Mouse (Mus musculus): Measurements from ENCODE around the gene Otos. TPM values are rescaled to one million over a fixed set of nuclear protein-coding genes. Genes with fewer than 3 reads are reported as not detected.

Otos gene
- polyA plus RNA-seq, 2 experiments = 0.10 to 0.18 TPM

DNA sequence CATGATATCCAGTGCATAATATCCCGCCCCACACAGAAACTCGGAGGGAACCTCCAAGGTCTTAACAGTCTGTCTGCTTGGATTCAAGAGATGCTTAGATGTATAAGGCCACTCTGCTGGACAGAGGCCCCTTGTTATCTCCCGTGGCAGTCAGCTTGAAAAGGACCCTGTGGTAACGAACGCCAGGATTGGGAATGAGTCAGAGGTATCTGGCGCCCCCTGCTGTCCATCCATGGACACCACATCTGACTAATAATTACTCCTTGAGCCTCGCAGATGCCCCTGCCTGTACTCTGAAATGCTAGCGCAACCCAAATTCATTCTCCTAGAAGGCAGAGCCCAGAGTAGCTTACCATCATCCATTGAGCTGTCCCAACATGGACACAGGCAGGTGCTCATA is 889 bp downstream of the Otos start:
- H3K9me3 ChIP-seq (ENCODE audit: control insufficient read depth, low read length) = no peaks in the 10 kb centered on the region
- no peaks in the 10 kb centered on the region for H3K27me3 ChIP-seq (ENCODE audit: control insufficient read depth, insufficient read depth, low read length)
- H3K4me1 ChIP-seq (replicated peaks; ENCODE audit: control insufficient read depth in 2 of 2, insufficient read depth in 2 of 2, low read length in 1 of 2) = peaks cover 0 to 6% of the 10 kb centered on the region in 2 experiments; a peak in 1 of 4 replicates
- DNase-seq (ENCODE audit: low read depth in 3 of 3, low spot score in 3 of 3) = peak; percentile 28 to 42 (median 30)
- 0 out of 2 replicates have a peak, but pooled peaks have one; percentile 28 for ATAC-seq (ENCODE audit: insufficient read depth)
- WGBS (ENCODE audit: insufficient replicate concordance) = 8% methylated on average over 8 of the region's 8 CpGs
- H3K4me3 ChIP-seq (ENCODE audit: insufficient read depth in 1 of 2, low read depth in 2 of 2, low read length in 2 of 2) = peak overlapping the region in 1 of 2 experiments; percentile 1; a peak in 1 of 4 replicates
- H3K9ac ChIP-seq (replicated peaks) = no peak overlapping the region
- H3K4me2 ChIP-seq (ENCODE audit: low read depth) = peak overlapping the region; percentile 45
- H3K27ac ChIP-seq = no peak overlapping the region
- H3K36me3 ChIP-seq (replicated peaks; ENCODE audit: control insufficient read depth, insufficient read depth, low read depth) = no peaks in the 10 kb centered on the region
- peak; percentile 91 for TF ChIP-seq CTCF (IDR thresholded peaks at IDR 0.05; ENCODE audit: low read depth)
- TF ChIP-seq EP300 (IDR thresholded peaks at IDR 0.05; ENCODE audit: low read depth) = no peak

DNA sequence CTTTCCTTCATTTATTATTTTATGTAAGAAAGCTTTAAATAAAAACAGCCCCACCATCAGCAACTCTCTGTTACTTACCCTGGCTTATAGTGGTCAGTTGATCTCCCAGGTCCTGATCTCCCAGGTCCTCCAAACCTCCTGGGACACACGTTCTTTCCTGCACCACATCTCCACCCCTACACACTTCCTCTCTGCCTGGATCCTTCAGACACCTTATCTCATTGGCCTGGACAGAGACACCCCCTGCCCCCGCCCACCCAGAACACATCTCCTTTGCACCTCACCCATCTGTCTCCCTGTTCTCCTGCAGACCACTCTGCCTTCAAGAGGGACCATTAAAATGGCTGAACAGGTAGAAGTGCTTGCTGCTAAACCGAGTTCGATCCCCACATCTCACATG is 1.6 kb downstream of the Otos start:
- H3K4me3 ChIP-seq (ENCODE audit: insufficient read depth in 1 of 2, low read depth in 2 of 2, low read length in 2 of 2) = no peak overlapping the region
- H3K9me3 ChIP-seq (ENCODE audit: control insufficient read depth, low read length) = no peaks in the 10 kb centered on the region
- WGBS (ENCODE audit: insufficient replicate concordance) = 43% methylated on average over 4 of the region's 4 CpGs
- peaks cover 0 to 9% of the 10 kb centered on the region in 2 experiments; a peak in 2 of 4 replicates for H3K4me1 ChIP-seq (replicated peaks; ENCODE audit: control insufficient read depth in 2 of 2, insufficient read depth in 2 of 2, low read length in 1 of 2)
- H3K27ac ChIP-seq = no peak overlapping the region
- TF ChIP-seq CTCF (IDR thresholded peaks at IDR 0.05; ENCODE audit: low read depth) = no peak
- no peak for TF ChIP-seq EP300 (IDR thresholded peaks at IDR 0.05; ENCODE audit: low read depth)
- no peaks in the 10 kb centered on the region for H3K27me3 ChIP-seq (ENCODE audit: control insufficient read depth, insufficient read depth, low read length)
- no peak overlapping the region for H3K9ac ChIP-seq (replicated peaks)
- H3K4me2 ChIP-seq (ENCODE audit: low read depth) = no peak overlapping the region
- DNase-seq (ENCODE audit: low read depth in 3 of 3, low spot score in 3 of 3) = no peak
- H3K36me3 ChIP-seq (replicated peaks; ENCODE audit: control insufficient read depth, insufficient read depth, low read depth) = no peaks in the 10 kb centered on the region
- no peak for ATAC-seq (ENCODE audit: insufficient read depth)

DNA sequence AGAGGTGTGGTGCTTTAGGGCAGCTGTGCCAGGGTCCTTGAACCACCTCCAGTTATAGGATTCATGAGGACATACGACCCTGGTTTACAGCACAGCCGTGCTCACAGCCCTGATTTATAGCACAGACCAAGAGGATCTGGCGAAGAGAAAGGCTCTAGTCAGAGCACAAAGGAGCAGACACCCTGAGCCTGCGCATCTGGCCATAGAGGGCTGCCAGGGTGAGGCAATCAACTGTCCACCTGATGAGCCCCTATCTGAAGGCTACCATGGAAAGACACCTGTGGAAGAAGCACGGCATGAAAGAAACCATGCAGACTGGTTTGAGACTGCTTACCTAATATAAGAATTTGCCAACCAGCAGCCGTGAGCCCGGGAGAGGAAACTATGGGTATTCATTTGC is 2.0 kb downstream of the Otos start:
- TF ChIP-seq CTCF (IDR thresholded peaks at IDR 0.05; ENCODE audit: low read depth) = no peak
- TF ChIP-seq EP300 (IDR thresholded peaks at IDR 0.05; ENCODE audit: low read depth) = no peak
- ATAC-seq (ENCODE audit: insufficient read depth) = no peak
- Histone ChIP-seq H3K4me3 (ENCODE audit: insufficient read depth in 1 of 2, low read depth in 2 of 2, low read length in 2 of 2) (no peak overlapping the region), H3K27me3 (ENCODE audit: control insufficient read depth, insufficient read depth, low read length) (no peaks in the 10 kb centered on the region), H3K36me3 (replicated peaks; ENCODE audit: control insufficient read depth, insufficient read depth, low read depth) (no peaks in the 10 kb centered on the region), H3K27ac (no peak overlapping the region), H3K9me3 (ENCODE audit: control insufficient read depth, low read length) (no peaks in the 10 kb centered on the region), H3K4me2 (ENCODE audit: low read depth) (no peak overlapping the region), H3K4me1 (replicated peaks; ENCODE audit: control insufficient read depth in 2 of 2, insufficient read depth in 2 of 2, low read length in 1 of 2) (peaks cover 0 to 11% of the 10 kb centered on the region in 2 experiments; a peak in 2 of 4 replicates), H3K9ac (replicated peaks) (no peak overlapping the region)
- DNase-seq (ENCODE audit: low read depth in 3 of 3, low spot score in 3 of 3) = no peak
- WGBS (ENCODE audit: insufficient replicate concordance) = 61% methylated on average over 7 of the region's 7 CpGs

DNA sequence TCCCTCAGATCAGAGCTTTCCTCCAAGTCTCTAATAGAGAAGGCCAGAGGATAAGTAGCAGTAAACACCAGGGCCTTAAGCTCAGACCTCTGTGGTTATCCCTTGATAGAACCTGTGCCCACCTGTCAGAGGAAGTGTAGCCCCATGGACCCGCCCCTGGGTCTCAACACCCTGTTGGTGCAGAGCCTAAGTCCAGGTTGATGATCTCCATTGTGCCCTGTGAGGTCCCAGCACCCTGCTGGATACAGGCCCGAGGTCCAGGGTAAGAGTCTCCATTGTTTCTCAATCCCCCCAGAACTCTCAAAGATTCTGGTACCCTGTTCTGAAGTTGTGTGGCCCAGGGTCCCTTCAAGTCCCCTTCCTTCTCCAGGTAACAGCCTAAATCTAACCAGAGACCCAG is 2.5 kb downstream of the Otos start:
- Histone ChIP-seq H3K27ac (no peak overlapping the region), H3K4me3 (ENCODE audit: insufficient read depth in 1 of 2, low read depth in 2 of 2, low read length in 2 of 2) (no peak overlapping the region), H3K27me3 (ENCODE audit: control insufficient read depth, insufficient read depth, low read length) (no peaks in the 10 kb centered on the region), H3K4me2 (ENCODE audit: low read depth) (no peak overlapping the region), H3K9ac (replicated peaks) (no peak overlapping the region), H3K4me1 (replicated peaks; ENCODE audit: control insufficient read depth in 2 of 2, insufficient read depth in 2 of 2, low read length in 1 of 2) (peaks cover 0 to 11% of the 10 kb centered on the region in 2 experiments; a peak in 2 of 4 replicates), H3K9me3 (ENCODE audit: control insufficient read depth, low read length) (no peaks in the 10 kb centered on the region), H3K36me3 (replicated peaks; ENCODE audit: control insufficient read depth, insufficient read depth, low read depth) (no peaks in the 10 kb centered on the region)
- no peak for DNase-seq (ENCODE audit: low read depth in 3 of 3, low spot score in 3 of 3)
- ATAC-seq (ENCODE audit: insufficient read depth) = no peak
- TF ChIP-seq CTCF (IDR thresholded peaks at IDR 0.05; ENCODE audit: low read depth) (no peak), EP300 (IDR thresholded peaks at IDR 0.05; ENCODE audit: low read depth) (no peak)
- WGBS (ENCODE audit: insufficient replicate concordance) = 32% methylated on average over 2 of the region's 2 CpGs

DNA sequence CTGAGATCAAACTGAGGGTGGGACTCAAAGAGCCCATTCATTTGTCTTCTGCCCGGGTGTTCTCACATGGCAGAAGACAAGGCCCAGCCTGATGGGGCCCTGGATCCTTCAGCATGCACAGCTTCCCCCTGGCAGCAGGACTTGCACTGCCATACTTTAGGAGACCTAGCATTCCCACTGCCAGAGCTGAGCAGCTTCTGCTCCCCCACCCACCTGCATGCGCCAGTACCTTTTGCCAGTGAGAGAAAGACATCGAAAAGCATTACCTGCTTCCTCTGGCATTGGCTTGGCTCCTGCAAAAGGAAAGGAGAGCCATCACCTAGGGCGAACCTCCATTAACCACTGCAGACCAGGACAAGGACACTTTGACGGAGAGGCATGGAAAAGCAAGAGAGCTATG is 3.7 kb downstream of the Otos start:
- peaks cover 0 to 18% of the 10 kb centered on the region in 2 experiments; a peak in 2 of 4 replicates for H3K4me1 ChIP-seq (replicated peaks; ENCODE audit: control insufficient read depth in 2 of 2, insufficient read depth in 2 of 2, low read length in 1 of 2)
- TF ChIP-seq EP300 (IDR thresholded peaks at IDR 0.05; ENCODE audit: low read depth) = no peak
- TF ChIP-seq CTCF (IDR thresholded peaks at IDR 0.05; ENCODE audit: low read depth) = no peak
- ATAC-seq (ENCODE audit: insufficient read depth) (no peak), DNase-seq (ENCODE audit: low read depth in 3 of 3, low spot score in 3 of 3) (no peak)
- no peak overlapping the region for H3K27ac ChIP-seq
- H3K36me3 ChIP-seq (replicated peaks; ENCODE audit: control insufficient read depth, insufficient read depth, low read depth) = no peaks in the 10 kb centered on the region
- no peak overlapping the region for H3K4me2 ChIP-seq (ENCODE audit: low read depth)
- no peak overlapping the region for H3K4me3 ChIP-seq (ENCODE audit: insufficient read depth in 1 of 2, low read depth in 2 of 2, low read length in 2 of 2)
- no peaks in the 10 kb centered on the region for H3K9me3 ChIP-seq (ENCODE audit: control insufficient read depth, low read length)
- WGBS (ENCODE audit: insufficient replicate concordance) = 62% methylated on average over 5 of the region's 5 CpGs
- no peaks in the 10 kb centered on the region for H3K27me3 ChIP-seq (ENCODE audit: control insufficient read depth, insufficient read depth, low read length)
- no peak overlapping the region for H3K9ac ChIP-seq (replicated peaks)
